Mouse (Mus musculus) erythroid progenitor cell, adult 5-6 weeks (primary cell): ENCODE results near the gene Trpv1. TPM values are rescaled to one million over a fixed set of nuclear protein-coding genes. Genes with fewer than 3 reads are reported as not detected.

ENCODE experiments used
- total RNA-seq, 2 experiments: library from RNA; stranded (forward) in 1 of 2; stranded (reverse) in 1 of 2; fragments of 150-400 nt in 1 of 2; fragments of 186-747, 209-891 nt in 1 of 2; gene quantifications; 2 replicates each; pipeline versions ENCODE4 v1.2.3 to v1.2.4; 2015 to 2017; ENCODE audit warnings: low replicate concordance in 2 of 2

Gene Trpv1
- total RNA-seq, 2 experiments from 2014 or later: not detected

Other genes starting within 250 kb of the Trpv1 start
- gene P2rx1, start 235.2 kb upstream of the Trpv1 start, total RNA-seq (2015; ENCODE audit: low replicate concordance): 1.1 and 3.4 TPM in 2 replicates
- 0.45 and 0.51 TPM in 2 replicates for gene P2rx1, start 235.2 kb upstream of the Trpv1 start, total RNA-seq (2017; ENCODE audit: low replicate concordance)
- not detected in 2 replicates for gene Camkk1, start 215.3 kb upstream of the Trpv1 start, total RNA-seq (2015; ENCODE audit: low replicate concordance)
- gene Camkk1, start 215.3 kb upstream of the Trpv1 start, total RNA-seq (2017; ENCODE audit: low replicate concordance): 0.26 and 0.76 TPM in 2 replicates
- 10.9 and 11.9 TPM in 2 replicates for gene Ncbp3, start 186.5 kb upstream of the Trpv1 start, total RNA-seq (2015; ENCODE audit: low replicate concordance)
- gene Ncbp3, start 186.5 kb upstream of the Trpv1 start, total RNA-seq (2017; ENCODE audit: low replicate concordance): 17.4 and 18.9 TPM in 2 replicates
- not detected in 2 replicates for gene Itgae, start 143.7 kb upstream of the Trpv1 start, total RNA-seq (2015; ENCODE audit: low replicate concordance)
- gene Itgae, start 143.7 kb upstream of the Trpv1 start, total RNA-seq (2017; ENCODE audit: low replicate concordance): 0.08 and 1.3 TPM in 2 replicates
- gene Haspin, start 96.0 kb upstream of the Trpv1 start, total RNA-seq (2015; ENCODE audit: low replicate concordance): 44.3 and 57.4 TPM in 2 replicates
- gene Haspin, start 96.0 kb upstream of the Trpv1 start, total RNA-seq (2017; ENCODE audit: low replicate concordance): 65.1 and 71.6 TPM in 2 replicates
- not detected in 2 replicates for gene P2rx5, start 73.9 kb upstream of the Trpv1 start, total RNA-seq (2015; ENCODE audit: low replicate concordance)
- not detected in 2 replicates for gene P2rx5, start 73.9 kb upstream of the Trpv1 start, total RNA-seq (2017; ENCODE audit: low replicate concordance)
- 16.9 and 27.2 TPM in 2 replicates for gene Emc6, start 57.3 kb upstream of the Trpv1 start, total RNA-seq (2015; ENCODE audit: low replicate concordance)
- 8.0 and 31.8 TPM in 2 replicates for gene Emc6, start 57.3 kb upstream of the Trpv1 start, total RNA-seq (2017; ENCODE audit: low replicate concordance)
- 2.1 and 9.4 TPM in 2 replicates for gene Tax1bp3, start 57.2 kb upstream of the Trpv1 start, total RNA-seq (2015; ENCODE audit: low replicate concordance)
- gene Tax1bp3, start 57.2 kb upstream of the Trpv1 start, total RNA-seq (2017; ENCODE audit: low replicate concordance): 3.3 and 6.9 TPM in 2 replicates
- 5.9 and 11.9 TPM in 2 replicates for gene Ctns, start 35.2 kb upstream of the Trpv1 start, total RNA-seq (2015; ENCODE audit: low replicate concordance)
- 7.7 and 15.1 TPM in 2 replicates for gene Ctns, start 35.2 kb upstream of the Trpv1 start, total RNA-seq (2017; ENCODE audit: low replicate concordance)
- 2.9 TPM in 1 of 2 replicates, not detected in the other for gene Shpk, start 34.8 kb upstream of the Trpv1 start, total RNA-seq (2015; ENCODE audit: low replicate concordance)
- 0.39 TPM in 1 of 2 replicates, not detected in the other for gene Shpk, start 34.8 kb upstream of the Trpv1 start, total RNA-seq (2017; ENCODE audit: low replicate concordance)
- gene Trpv3, start 33.1 kb downstream of the Trpv1 start, total RNA-seq (2015; ENCODE audit: low replicate concordance): not detected in 2 replicates
- not detected in 2 replicates for gene Trpv3, start 33.1 kb downstream of the Trpv1 start, total RNA-seq (2017; ENCODE audit: low replicate concordance)
- not detected in 2 replicates for gene Aspa, start 95.3 kb downstream of the Trpv1 start, total RNA-seq (2015; ENCODE audit: low replicate concordance)
- gene Aspa, start 95.3 kb downstream of the Trpv1 start, total RNA-seq (2017; ENCODE audit: low replicate concordance): not detected in 2 replicates
- not detected in 2 replicates for gene Gm49340, start 95.4 kb downstream of the Trpv1 start, total RNA-seq (2015; ENCODE audit: low replicate concordance)
- not detected in 2 replicates for gene Gm49340, start 95.4 kb downstream of the Trpv1 start, total RNA-seq (2017; ENCODE audit: low replicate concordance)
- not detected in 2 replicates for gene Spata22, start 95.4 kb downstream of the Trpv1 start, total RNA-seq (2015; ENCODE audit: low replicate concordance)
- gene Spata22, start 95.4 kb downstream of the Trpv1 start, total RNA-seq (2017; ENCODE audit: low replicate concordance): not detected in 2 replicates
- gene Olfr20, start 116.5 kb downstream of the Trpv1 start, total RNA-seq (2015; ENCODE audit: low replicate concordance): not detected in 2 replicates
- not detected in 2 replicates for gene Olfr20, start 116.5 kb downstream of the Trpv1 start, total RNA-seq (2017; ENCODE audit: low replicate concordance)
- not detected in 2 replicates for gene Olfr376, start 137.0 kb downstream of the Trpv1 start, total RNA-seq (2015; ENCODE audit: low replicate concordance)
- gene Olfr376, start 137.0 kb downstream of the Trpv1 start, total RNA-seq (2017; ENCODE audit: low replicate concordance): not detected in 2 replicates
- gene Olfr1, start 165.3 kb downstream of the Trpv1 start, total RNA-seq (2015; ENCODE audit: low replicate concordance): not detected in 2 replicates
- gene Olfr1, start 165.3 kb downstream of the Trpv1 start, total RNA-seq (2017; ENCODE audit: low replicate concordance): not detected in 2 replicates
- not detected in 2 replicates for gene Olfr378, start 194.2 kb downstream of the Trpv1 start, total RNA-seq (2015; ENCODE audit: low replicate concordance)
- not detected in 2 replicates for gene Olfr378, start 194.2 kb downstream of the Trpv1 start, total RNA-seq (2017; ENCODE audit: low replicate concordance)
- not detected in 2 replicates for gene Olfr380, start 223.2 kb downstream of the Trpv1 start, total RNA-seq (2015; ENCODE audit: low replicate concordance)
- not detected in 2 replicates for gene Olfr380, start 223.2 kb downstream of the Trpv1 start, total RNA-seq (2017; ENCODE audit: low replicate concordance)